Mouse (Mus musculus) cerebellum, adult 11-12 months (tissue): ENCODE data around the gene Retreg3.

Source experiments
- DNase-seq: peaks from one replicate; pipeline ENCODE4 v3.0.0; 2022

Gene Retreg3

DNA sequence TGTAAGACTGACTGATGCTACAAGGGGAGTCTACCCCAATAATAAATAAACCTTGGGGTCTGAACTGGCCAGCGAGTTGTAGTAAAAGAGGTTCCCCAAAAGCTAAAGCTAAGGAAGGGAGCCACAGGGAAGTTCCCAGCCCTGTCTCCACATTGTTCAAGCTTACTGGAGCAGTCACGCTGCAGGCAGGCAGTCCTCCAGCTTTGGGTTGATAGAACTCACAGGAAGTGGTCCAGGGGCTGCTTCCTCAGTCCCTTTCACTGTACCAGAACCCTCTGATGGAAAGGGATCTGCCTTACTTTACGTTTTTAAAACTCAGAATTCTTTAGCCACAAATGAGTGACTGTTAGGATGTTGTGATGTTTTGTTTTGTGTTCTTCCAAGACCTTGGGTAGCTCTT lies 72.2 kb downstream of the Retreg3 start:
- no peak for DNase-seq

DNA sequence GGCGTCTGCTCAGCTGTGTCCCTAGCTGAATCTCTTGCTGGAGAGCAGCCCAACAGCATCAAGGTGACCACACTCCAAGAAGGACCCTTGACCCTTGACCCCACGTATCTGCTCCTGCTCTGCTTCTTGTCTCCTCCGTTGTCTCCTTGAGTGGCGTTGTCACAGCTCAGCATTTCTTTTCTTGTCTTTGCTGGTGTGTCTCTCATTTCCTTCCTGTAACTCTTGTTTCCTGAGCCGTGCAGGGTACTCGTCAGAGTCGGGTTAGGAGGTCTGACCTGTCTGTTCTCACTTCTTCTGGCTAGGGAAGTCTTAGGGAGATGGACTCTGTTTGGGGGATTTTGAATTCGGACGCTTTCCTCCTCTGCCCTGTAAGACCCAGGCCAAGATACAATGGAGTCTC lies 73.3 kb downstream of the Retreg3 start:
- DNase-seq, result no peak
